8 mouse cellular contexts compared by ENCODE assay signal in genomic region chr15:68360956-68361908, GRCm38 (mm10).
DNase-seq lines count a peak whose midpoint lies in the region; ATAC-seq and TF ChIP-seq lines count a peak whose summit lies in the region.

No protein-coding gene starts in this region.

- no peaks in the 10 kb centered on the region for H3K27me3 ChIP-seq in hindbrain, embryonic 12.5 days
- H3K27me3 ChIP-seq in midbrain, embryonic 11.5 days (ENCODE audit: control insufficient read depth, insufficient read depth, low read length) = no peaks in the 10 kb centered on the region

- no peak for TF ChIP-seq CTCF in left cerebral cortex, adult 2 months (IDR thresholded peaks at IDR 0.05)

- H3K9ac ChIP-seq in hindbrain, embryonic 12.5 days = peak overlapping the region; percentile 85
- peak overlapping the region; percentile 89; the same call in 1 of the 2 replicates for H3K9ac ChIP-seq in midbrain, embryonic 11.5 days (ENCODE audit: low read length)

- H3K36me3 ChIP-seq in hindbrain, embryonic 12.5 days = no peaks in the 10 kb centered on the region
- H3K36me3 ChIP-seq in midbrain, embryonic 11.5 days (ENCODE audit: control insufficient read depth, insufficient read depth, low read length) = no peaks in the 10 kb centered on the region

- H3K4me1 ChIP-seq in hindbrain, embryonic 12.5 days = peaks cover 9% of the 10 kb centered on the region
- peaks cover 6% of the 10 kb centered on the region for H3K4me1 ChIP-seq in midbrain, embryonic 11.5 days (ENCODE audit: control insufficient read depth, insufficient read depth, low read length)

- H3K4me3 ChIP-seq in left cerebral cortex, adult 2 months = peak overlapping the region; percentile 76
- peak overlapping the region; percentile 80 for H3K4me3 ChIP-seq in hindbrain, embryonic 12.5 days
- peak overlapping the region; percentile 82 for H3K4me3 ChIP-seq in midbrain, embryonic 11.5 days (ENCODE audit: low read depth, low read length)

- ATAC-seq in hindbrain, embryonic 12.5 days (ENCODE audit: low FRiP score) = no peak
- no peak for ATAC-seq in midbrain, embryonic 11.5 days (ENCODE audit: low FRiP score)

- DNase-seq in left cerebral cortex, adult 2 months (ENCODE audit: extremely low spot score in 1 of 2, low spot score in 2 of 2) = no peak
- DNase-seq in left cerebral cortex, adult 11 months (ENCODE audit: low spot score) = no peak
- DNase-seq in c-Kit-positive CD71-positive TER-119-negative erythroid progenitor cells, embryonic 14.5 days (ENCODE audit: low read depth) = peak; percentile 21
- DNase-seq in midbrain, embryonic 11.5 days (ENCODE audit: low spot score, missing footprints) = peak; percentile 82
- DNase-seq in ovary, adult 18-20 months (ENCODE audit: low spot score) = no peak
- DNase-seq in left cerebral cortex, adult 9 months (ENCODE audit: low spot score in 2 of 2) = no peak
- no peak for DNase-seq in layer of hippocampus, postnatal 25 days (ENCODE audit: extremely low spot score in 1 of 2, low spot score in 1 of 2)

- H3K27ac ChIP-seq in left cerebral cortex, adult 2 months = no peak overlapping the region
- no peak overlapping the region for H3K27ac ChIP-seq in hindbrain, embryonic 12.5 days
- H3K27ac ChIP-seq in midbrain, embryonic 11.5 days (ENCODE audit: low read depth, low read length) = no peak overlapping the region

- H3K4me2 ChIP-seq in hindbrain, embryonic 12.5 days (replicated peaks) = peak overlapping the region; percentile 71
- H3K4me2 ChIP-seq in midbrain, embryonic 11.5 days = peak overlapping the region; percentile 80

- intact Hi-C loops in left cerebral cortex, adult 2 months (cut with DNase I) = no loop called here

- H3K9me3 ChIP-seq in hindbrain, embryonic 12.5 days (replicated peaks) = no peaks in the 10 kb centered on the region
- H3K9me3 ChIP-seq in midbrain, embryonic 11.5 days (ENCODE audit: control insufficient read depth, low read length) = no peaks in the 10 kb centered on the region

- 43% methylated on average over 6 of the region's 6 CpGs for WGBS in hindbrain, embryonic 12.5 days
- 46% methylated on average over 6 of the region's 6 CpGs for WGBS in midbrain, embryonic 11.5 days

Comparison
In these comparisons a context has a peak if more than half of its experiments do, and no peak if none do; other contexts are left out.
1. DNase-seq: peak in c-Kit-positive CD71-positive TER-119-negative erythroid progenitor cells, embryonic 14.5 days (single experiment) and midbrain, embryonic 11.5 days (single experiment); none in left cerebral cortex, adult 2 months (0 of 2), left cerebral cortex, adult 11 months (single experiment), ovary, adult 18-20 months (single experiment), left cerebral cortex, adult 9 months (0 of 2) and layer of hippocampus, postnatal 25 days (0 of 2).
2. Peak in every context shown above with its lines, with median percentiles within 50 percentile points of each other: H3K4me3 ChIP-seq.